Mouse (Mus musculus) effector memory CD4-positive, alpha-beta T cell, adult 7 months (primary cell): Measurements from ENCODE around the gene Btbd18. TPM values are rescaled to one million over a fixed set of nuclear protein-coding genes. Genes with fewer than 3 reads are reported as not detected.

Experiments used
- polyA plus RNA-seq: library from polyadenylated mRNA; unstranded; fragments of 100-300 nt; shearing (Covaris generic); gene quantifications from one replicate; pipeline ENCODE4 v1.2.1, GENCODE M21; 2017

Btbd18 gene
- polyA plus RNA-seq: not detected

DNA sequence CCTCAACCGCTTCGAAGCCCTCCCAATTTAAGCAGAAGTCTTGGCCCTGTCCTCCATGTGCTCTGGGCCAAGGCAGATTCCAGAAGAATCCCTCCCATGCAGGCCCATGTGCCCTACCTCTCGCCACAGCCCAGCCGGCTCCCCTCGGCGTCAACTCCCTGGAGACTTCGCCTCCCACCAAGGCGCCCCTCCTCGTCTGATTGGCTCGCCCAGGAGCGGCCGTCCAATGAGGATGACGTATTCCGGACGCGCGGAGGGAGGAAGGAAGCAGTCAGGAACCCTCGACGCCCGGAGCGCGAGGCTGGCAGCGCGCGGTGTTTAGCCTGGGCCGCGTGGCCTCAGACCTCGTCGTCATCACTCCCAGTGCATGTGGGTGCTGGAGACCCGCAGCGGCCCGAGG lies at the start of gene Btbd18:
Gene Btbd18 (plus strand): TSS at position 274 of the 400 bp plus-strand sequence.

DNA sequence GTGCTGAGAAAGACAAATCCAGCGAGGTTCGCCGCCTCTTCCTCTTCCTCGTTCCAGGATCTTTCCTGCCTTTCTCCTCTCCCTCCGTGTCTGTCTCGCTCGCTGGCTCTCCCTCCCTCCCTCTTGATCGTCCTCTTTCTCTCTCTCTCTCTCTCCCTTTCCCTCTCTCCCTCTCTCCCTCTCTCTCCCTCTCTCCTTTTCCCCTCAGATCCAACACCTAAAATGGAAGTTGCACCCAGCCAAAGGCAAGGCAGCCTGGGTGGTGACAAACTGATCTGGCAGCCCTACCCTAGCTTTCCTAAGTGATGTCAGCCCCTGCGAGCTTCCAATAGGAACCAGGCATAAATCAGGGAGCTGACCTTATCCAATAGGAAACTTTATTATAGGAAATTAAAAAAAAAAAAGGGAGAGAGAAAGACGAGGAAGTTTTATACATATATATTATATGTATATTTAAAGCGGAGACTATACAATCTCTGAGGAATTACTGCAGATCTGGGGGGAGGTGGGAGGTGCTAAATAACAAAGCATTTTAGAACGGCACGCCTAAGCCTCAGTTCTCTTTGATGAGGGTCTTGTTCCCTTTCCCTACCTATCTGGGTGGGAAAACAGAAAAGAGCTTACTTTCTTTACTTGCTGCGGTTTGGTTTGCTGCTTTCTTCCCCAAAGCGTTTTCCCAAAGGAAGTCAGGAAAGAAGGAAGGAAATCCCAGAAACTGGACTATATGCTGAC lies 8.2 kb upstream of the Btbd18 start, which contains the start of gene Ctnnd1:
Gene Ctnnd1 (minus strand): TSS at position 302 of the 732 bp plus-strand sequence.

DNA sequence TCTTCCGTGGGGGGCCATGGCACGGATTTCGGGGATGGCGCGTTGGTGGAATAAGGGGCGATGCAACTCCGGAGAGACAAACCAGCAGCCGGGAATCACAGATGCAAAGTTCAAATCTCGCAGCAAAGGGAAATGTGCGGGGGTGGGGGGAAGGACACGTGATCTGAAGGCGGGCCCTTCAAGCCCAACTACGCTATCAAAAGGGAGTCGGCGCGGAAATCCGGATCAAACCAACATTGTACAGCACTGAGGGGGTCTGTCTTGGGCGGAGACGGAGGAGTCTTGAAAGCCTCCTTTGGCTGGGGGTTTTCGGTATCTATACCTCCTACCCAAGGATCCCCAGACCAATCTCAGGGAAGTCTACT lies 11.7 kb downstream of the Btbd18 start, which contains the start of gene Selenoh:
Gene Selenoh (minus strand): TSS at position 202 of the 365 bp plus-strand sequence.

DNA sequence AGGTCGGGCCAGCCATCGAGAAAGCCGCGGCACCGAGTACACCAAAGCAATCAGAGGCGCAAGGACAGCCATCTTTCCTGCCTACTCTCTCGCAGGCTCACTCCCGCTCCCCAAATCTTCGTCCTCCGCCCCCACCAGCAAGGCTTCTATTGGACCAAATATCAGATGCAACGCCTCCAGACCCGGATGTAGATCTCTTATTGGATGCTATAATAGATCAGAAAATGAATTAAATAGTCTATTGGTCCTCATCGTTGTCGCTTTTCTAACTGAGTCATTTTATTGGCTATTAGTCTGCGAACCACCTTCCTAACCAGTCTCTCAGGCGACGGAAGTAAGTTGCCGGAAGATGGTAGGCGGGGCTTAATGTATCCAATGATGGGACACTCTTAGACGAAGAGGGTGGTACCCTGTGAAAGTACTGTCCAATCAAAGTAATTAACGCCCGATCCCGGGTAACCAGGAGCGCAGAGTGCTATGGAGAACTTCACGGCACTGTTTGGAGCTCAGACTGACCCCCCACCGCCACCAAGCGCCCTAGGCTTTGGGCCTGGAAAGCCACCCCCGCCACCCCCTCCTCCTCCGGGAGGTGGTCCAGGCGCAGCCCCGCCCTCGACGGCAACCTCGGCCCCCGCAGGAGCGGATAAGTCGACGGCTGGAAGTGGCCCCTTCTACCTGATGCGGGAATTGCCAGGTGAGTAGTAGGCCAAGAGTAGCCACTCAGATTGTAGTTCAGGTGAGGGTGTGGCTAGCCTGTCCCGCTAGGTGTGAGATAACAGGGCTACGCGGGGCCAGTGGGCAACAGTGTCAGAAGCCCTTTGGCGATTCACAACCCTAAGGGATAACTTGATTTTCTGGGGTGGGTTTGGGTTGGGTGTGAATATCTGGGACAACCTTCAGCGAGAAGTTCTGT lies 19.3 kb downstream of the Btbd18 start, which contains the start of the genes Gm28635 and Med19:
Gene Gm28635 (minus strand): TSS at position 74 of the 913 bp plus-strand sequence.
Gene Med19 (plus strand): TSS at position 435 of the 913 bp plus-strand sequence.

DNA sequence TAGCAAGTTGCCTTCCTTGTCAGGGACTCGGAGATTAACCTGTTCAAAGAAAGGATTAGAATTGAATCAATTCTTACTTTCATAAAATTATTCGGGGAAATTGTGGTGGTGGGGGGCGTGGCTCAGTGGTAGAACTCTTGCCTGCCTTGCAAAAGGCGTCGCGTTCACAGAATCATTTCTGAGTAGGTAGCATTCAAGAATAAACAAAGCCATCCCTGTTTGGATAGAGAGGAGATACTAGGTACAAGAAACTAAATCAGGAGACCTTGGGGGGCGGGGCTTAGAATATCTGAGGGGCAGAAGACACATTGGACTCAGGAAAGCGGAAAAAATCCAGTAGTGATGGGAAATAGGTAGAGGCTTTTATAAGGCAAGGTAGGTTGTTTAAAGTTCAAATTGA lies 20.1 kb downstream of the Btbd18 start, which contains the start of gene Tmx2:
Gene Tmx2 (minus strand): TSS at position 125 of the 400 bp plus-strand sequence.

DNA sequence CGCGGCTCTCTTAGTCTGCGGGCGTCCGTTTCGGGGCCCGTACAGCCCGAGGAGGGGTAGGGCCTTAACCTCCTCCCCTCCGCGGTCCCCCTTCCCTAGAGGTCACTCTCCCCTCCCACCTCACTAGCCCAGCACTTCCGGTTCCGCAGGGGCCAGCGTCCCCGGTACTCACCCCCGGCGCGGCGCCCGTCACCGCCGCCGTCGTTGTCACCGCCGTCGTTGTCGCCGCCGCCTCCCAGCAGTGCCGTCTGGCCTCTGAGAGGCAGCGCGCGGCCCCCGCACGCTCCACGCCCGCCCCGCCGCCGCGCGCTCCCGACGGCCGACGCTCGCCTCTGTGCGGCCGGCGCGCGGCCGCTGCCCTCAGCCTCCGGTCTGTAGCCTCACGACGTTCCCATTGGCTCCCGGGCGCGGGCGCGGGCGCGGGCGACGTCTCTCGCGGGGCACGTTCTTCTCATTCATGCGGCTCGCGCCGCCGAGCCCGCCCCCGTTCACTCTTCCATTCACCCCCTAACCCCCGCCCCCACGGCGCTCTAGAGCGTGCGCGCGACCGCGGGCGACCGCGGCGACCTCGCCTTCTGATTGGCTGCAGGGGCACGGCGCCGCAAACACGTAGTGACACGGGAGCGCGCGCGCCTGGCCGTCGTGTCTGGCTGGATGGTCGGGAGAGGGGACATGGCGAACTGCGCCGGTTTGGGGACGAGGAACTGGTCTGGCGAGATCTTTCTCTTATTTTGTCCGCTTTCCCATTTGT lies 56.1 kb downstream of the Btbd18 start, which contains the start of gene Zdhhc5:
Gene Zdhhc5 (minus strand): TSS at position 370 of the 751 bp plus-strand sequence.

Other genes starting within 250 kb of the Btbd18 start
- 26.9 TPM for gene Calcrl, start 233.7 kb upstream of the Btbd18 start, polyA plus RNA-seq
- 2.6 TPM for gene Tfpi, start 182.3 kb upstream of the Btbd18 start, polyA plus RNA-seq
- not detected for gene Ctnnd1, start 8.3 kb upstream of the Btbd18 start, polyA plus RNA-seq
- gene Selenoh, start 11.7 kb downstream of the Btbd18 start, polyA plus RNA-seq: 49.2 TPM
- not detected for gene Gm28635, start 19.0 kb downstream of the Btbd18 start, polyA plus RNA-seq
- gene Med19, start 19.3 kb downstream of the Btbd18 start, polyA plus RNA-seq: 14.0 TPM
- gene Tmx2, start 20.1 kb downstream of the Btbd18 start, polyA plus RNA-seq: 54.1 TPM
- gene Zdhhc5, start 56.1 kb downstream of the Btbd18 start, polyA plus RNA-seq: 54.3 TPM
- 93.8 TPM for gene Clp1, start 68.3 kb downstream of the Btbd18 start, polyA plus RNA-seq
- gene Ypel4, start 75.0 kb downstream of the Btbd18 start, polyA plus RNA-seq: 0.99 TPM
- gene Gm19426, start 84.6 kb downstream of the Btbd18 start, polyA plus RNA-seq: not detected
- gene Serping1, start 116.4 kb downstream of the Btbd18 start, polyA plus RNA-seq: 0.45 TPM
- gene Ube2l6, start 139.7 kb downstream of the Btbd18 start, polyA plus RNA-seq: 6.1 TPM
- gene Smtnl1, start 163.6 kb downstream of the Btbd18 start, polyA plus RNA-seq: not detected
- 14.3 TPM for gene Timm10, start 167.9 kb downstream of the Btbd18 start, polyA plus RNA-seq
- 19.3 TPM for gene Slc43a1, start 179.8 kb downstream of the Btbd18 start, polyA plus RNA-seq
- gene Rtn4rl2, start 227.6 kb downstream of the Btbd18 start, polyA plus RNA-seq: not detected